Mouse (Mus musculus) activated CD4-positive, CD25-positive, alpha-beta regulatory T cell, adult 4 months (primary cell): ENCODE results near the gene Slc2a9. TPM values are rescaled to one million over a fixed set of nuclear protein-coding genes. Genes with fewer than 3 reads are reported as not detected.

ENCODE experiments used
- ATAC-seq: one replicate; pipeline ENCODE4 v1.8.0; 2017
- polyA plus RNA-seq, 2 experiments: library from polyadenylated mRNA; unstranded; fragments of 100-300 nt; shearing (Covaris generic); gene quantifications; one replicate each; pipeline ENCODE4 v1.2.1; 2017

Slc2a9 gene
- polyA plus RNA-seq: 10 to 100 TPM in 1 of 2 experiments, 1 to 10 TPM in 1; 4.7 to 11.3 TPM

GRCm38 (mm10) chr5:38502992-38503391, at the start of gene Slc2a9:
TSS of gene Slc2a9 (minus strand) at chr5:38503143.
- ATAC-seq: no peak

- ATAC-seq: no peak
These were observed 49.7 kb upstream of the Slc2a9 start for GRCm38 (mm10) chr5:38552615-38553014.

- ATAC-seq: no peak
These were observed 47.4 kb upstream of the Slc2a9 start for GRCm38 (mm10) chr5:38550221-38550768.

- no peak for ATAC-seq
These were observed 46.5 kb upstream of the Slc2a9 start for GRCm38 (mm10) chr5:38549461-38549909.

- ATAC-seq: no peak
These were observed 44.4 kb upstream of the Slc2a9 start for GRCm38 (mm10) chr5:38547375-38547774.

GRCm38 (mm10) chr5:38544423-38545415, 41.8 kb upstream of the Slc2a9 start:
- ATAC-seq: no peak

- ATAC-seq: no peak
These were observed 40.7 kb upstream of the Slc2a9 start for GRCm38 (mm10) chr5:38543496-38544217.

GRCm38 (mm10) chr5:38541728-38542127, 38.8 kb upstream of the Slc2a9 start:
- no peak for ATAC-seq

- ATAC-seq: no peak
These were observed 38.0 kb upstream of the Slc2a9 start for GRCm38 (mm10) chr5:38540898-38541297.

- no peak for ATAC-seq
These were observed 35.6 kb upstream of the Slc2a9 start for GRCm38 (mm10) chr5:38538508-38538907.

GRCm38 (mm10) chr5:38537845-38538244, 34.9 kb upstream of the Slc2a9 start:
- no peak for ATAC-seq

GRCm38 (mm10) chr5:38536822-38537221, 33.9 kb upstream of the Slc2a9 start:
- ATAC-seq: no peak

- no peak for ATAC-seq
These were observed 29.1 kb upstream of the Slc2a9 start for GRCm38 (mm10) chr5:38532084-38532483.

GRCm38 (mm10) chr5:38529724-38530428, 26.9 kb upstream of the Slc2a9 start:
- ATAC-seq: no peak

- no peak for ATAC-seq
These were observed 20.0 kb upstream of the Slc2a9 start for GRCm38 (mm10) chr5:38522977-38523376.

GRCm38 (mm10) chr5:38520838-38521237, 17.9 kb upstream of the Slc2a9 start:
- ATAC-seq: no peak

- ATAC-seq: peak; percentile 46
These were observed 13.3 kb upstream of the Slc2a9 start for GRCm38 (mm10) chr5:38516267-38516666.

GRCm38 (mm10) chr5:38512991-38513390, 10.0 kb upstream of the Slc2a9 start:
- ATAC-seq: no peak

- no peak for ATAC-seq
These were observed 6.6 kb upstream of the Slc2a9 start for GRCm38 (mm10) chr5:38509568-38509967.

GRCm38 (mm10) chr5:38505435-38505765, 2.5 kb upstream of the Slc2a9 start:
- ATAC-seq: no peak

- ATAC-seq: no peak
These were observed 1.9 kb upstream of the Slc2a9 start for GRCm38 (mm10) chr5:38504747-38505434.

GRCm38 (mm10) chr5:38504116-38504515, 1.2 kb upstream of the Slc2a9 start:
- ATAC-seq: no peak
